Mouse (Mus musculus): ENCODE measurements at regions not wholly inside any gene's neighbourhood (a gene's known extent, or its start where the extent isn't known, plus 50 kb on each side); places are given as distances from the start of the nearest gene placed in this dataset.

DNA sequence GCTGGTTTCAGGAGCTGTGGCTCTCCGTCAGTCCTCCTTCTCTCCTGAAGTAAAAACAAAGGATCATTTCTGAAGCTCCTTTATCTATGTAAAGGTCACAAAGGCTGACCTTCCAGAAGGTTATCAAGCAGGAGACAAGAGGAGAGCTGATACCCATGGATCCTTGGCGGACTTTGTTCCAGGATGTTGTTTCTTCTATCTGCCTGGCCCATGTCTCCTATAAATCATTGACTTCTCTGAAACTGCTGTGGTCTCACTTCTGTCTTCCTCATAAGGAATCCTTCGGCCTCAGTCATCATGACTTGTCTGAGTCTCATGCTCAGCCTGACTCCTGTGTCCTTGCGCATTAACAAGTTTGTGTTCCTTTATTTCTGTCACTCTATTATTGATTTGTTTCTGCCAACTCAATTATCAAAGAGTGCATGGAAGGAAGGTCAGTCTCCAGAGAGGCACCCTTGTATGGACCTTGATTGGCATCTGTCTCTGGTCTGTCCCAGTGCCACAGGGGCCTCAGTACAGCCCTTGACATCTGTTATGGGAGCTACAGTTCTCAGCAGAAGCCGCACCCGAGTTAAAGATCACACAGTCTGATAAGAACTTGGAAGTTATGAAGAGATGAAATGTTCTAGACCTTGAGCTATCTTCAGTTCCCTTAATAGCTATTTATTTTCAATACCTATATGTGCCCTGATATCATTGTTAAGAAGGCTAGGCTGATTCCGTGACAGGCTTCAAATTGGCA is 53.2 kb upstream of the Dazl start:
- TF ChIP-seq POLR2A (IDR thresholded peaks at IDR 0.05; ENCODE audit: control insufficient read depth, extremely low read depth, insufficient read depth, low read length, poor library complexity) (no peak), CTCF (IDR thresholded peaks at IDR 0.05; ENCODE audit: borderline replicate concordance, control insufficient read depth, extremely low read depth, insufficient read depth, low read length, poor library complexity) (no peak)
